Mouse (Mus musculus) right cerebral cortex, postnatal 14 days (tissue): ENCODE measurements at regions not wholly inside any gene's neighbourhood (a gene's known extent, or its start where the extent isn't known, plus 50 kb on each side); places are given as distances from the start of the nearest gene placed in this dataset.

Experiments
- DNase-seq: peaks from one replicate; pipeline ENCODE4 v3.0.0; 2022

- DNase-seq: no peak
These were observed 207.2 kb upstream of the Dmd start for GRCm38 (mm10) chrX:82741478-82741877.

GRCm38 (mm10) chrX:82764204-82764603 is 184.5 kb upstream of the Dmd start:
- DNase-seq: no peak

- DNase-seq: no peak
These were observed 139.5 kb upstream of the Dmd start for GRCm38 (mm10) chrX:82809171-82809570.

GRCm38 (mm10) chrX:82814618-82815017 is 134.1 kb upstream of the Dmd start:
- peak; percentile 6 for DNase-seq

GRCm38 (mm10) chrX:82817045-82817444 is 131.6 kb upstream of the Dmd start:
- DNase-seq: no peak

- no peak for DNase-seq
These were observed 125.1 kb upstream of the Dmd start for GRCm38 (mm10) chrX:82823606-82824005.

- DNase-seq: no peak
These were observed 82.6 kb upstream of the Dmd start for GRCm38 (mm10) chrX:82866116-82866515.
